Mouse (Mus musculus) gastrocnemius, postnatal 25 days (tissue): Measurements from ENCODE around the gene Selenom. TPM values are rescaled to one million over a fixed set of nuclear protein-coding genes. Genes with fewer than 3 reads are reported as not detected.

ENCODE experiments used
- DNase-seq: peaks from one replicate; pipeline ENCODE4 v3.0.0; 2022
- long read RNA-seq, 2 experiments: library from polyadenylated mRNA; stranded (forward); transcript quantifications; one replicate each; pipeline ENCODE4 v2.0.0; 2021
- total RNA-seq, 2 experiments: library from RNA; stranded (reverse); gene quantifications; 1 replicate in 1 of 2; 2 replicates in 1 of 2; pipeline ENCODE4 v1.2.3; 2021

The Selenom gene
- 10 to 100 TPM; 15.1 to 19.6 TPM for total RNA-seq
- long read RNA-seq, experiment 1, transcript Selenom-201 (5 exons, 707 nt): major isoform, 31 of 35 reads
- long read RNA-seq, experiment 1, partial matches to known transcripts: 0 of 35 reads
- long read RNA-seq, experiment 1, other reads (novel, unspliced or antisense): 3 of 35 reads
- long read RNA-seq, experiment 2, transcript Selenom-201 (5 exons, 707 nt): major isoform, 20 of 21 reads
- long read RNA-seq, experiment 2, partial matches to known transcripts: 0 of 21 reads
- long read RNA-seq, experiment 2, other reads (novel, unspliced or antisense): 1 of 21 reads

GRCm38 (mm10) chr11:3514529-3515054, at the start of gene Selenom:
Selenom (plus strand) TSS chr11:3514684.
- DNase-seq: peak; percentile 92

GRCm38 (mm10) chr11:3471448-3471850, 43.0 kb upstream of the Selenom start:
- no peak for DNase-seq

- peak; percentile 45 for DNase-seq
Observed at GRCm38 (mm10) chr11:3472484-3472883, 42.0 kb upstream of the Selenom start.

DNA sequence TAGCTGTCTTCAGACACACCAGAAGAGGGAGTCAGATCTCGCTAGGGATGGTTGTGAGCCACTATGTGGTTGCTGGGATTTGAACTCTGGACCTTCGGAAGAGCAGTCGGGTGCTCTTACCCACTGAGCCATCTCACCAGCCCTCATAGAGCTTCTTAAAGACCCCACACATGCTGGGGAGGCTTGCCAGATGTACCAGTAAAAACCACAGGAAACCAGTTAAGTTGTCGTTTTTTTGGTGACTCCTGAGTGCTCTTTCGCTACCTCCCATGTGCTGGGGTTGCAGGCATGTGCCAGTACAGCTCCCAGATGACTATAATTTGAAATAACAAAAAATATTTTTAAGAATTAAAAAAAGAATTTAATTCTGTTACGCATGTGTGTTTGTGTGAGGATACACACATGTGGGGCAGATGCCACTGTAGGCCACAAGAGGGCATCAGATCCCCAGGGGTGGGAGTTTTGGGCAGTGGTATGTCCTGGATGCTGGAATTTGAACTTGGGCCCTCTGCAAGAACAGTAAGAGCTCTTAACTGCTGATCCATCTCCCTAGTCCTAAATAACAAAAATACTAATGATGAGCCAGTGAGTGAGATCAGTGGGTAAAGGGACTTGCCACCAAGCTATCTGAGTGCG, 39.9 kb upstream of the Selenom start:
- DNase-seq: no peak

GRCm38 (mm10) chr11:3475489-3475888, 39.0 kb upstream of the Selenom start:
- DNase-seq: no peak

GRCm38 (mm10) chr11:3483980-3484642, 30.4 kb upstream of the Selenom start:
- no peak for DNase-seq

- no peak for DNase-seq
Observed at GRCm38 (mm10) chr11:3486349-3486748, 28.1 kb upstream of the Selenom start.

DNA sequence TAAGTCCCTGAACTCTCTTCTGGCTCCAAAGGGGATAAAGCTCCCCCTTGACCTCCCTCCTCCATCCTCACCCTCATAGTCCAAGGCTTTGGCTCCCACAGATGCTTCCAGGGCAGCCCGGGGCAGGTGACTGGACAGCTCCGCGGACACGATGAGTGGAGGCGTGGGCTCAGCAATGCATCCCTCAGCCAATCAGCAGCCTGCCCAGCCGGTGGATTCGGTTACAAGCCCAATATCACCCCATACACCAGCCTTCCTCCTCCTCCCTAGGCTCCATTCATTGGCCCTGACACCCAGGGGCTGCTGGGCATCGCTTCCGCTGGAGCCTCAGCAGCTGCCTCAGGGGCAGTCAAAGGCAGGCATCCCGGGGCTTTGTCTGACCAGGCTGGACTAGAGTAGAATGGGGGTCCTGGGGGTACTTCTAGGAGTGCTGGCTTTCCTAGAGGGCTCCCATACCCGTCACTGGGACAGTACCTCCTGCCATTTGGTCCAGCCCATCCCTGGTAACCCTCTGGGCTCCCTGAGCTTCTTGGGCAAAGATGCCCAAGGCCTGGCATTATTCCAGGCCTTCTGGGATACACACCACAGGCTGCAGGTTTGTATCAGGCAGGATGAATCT, 26.4 kb upstream of the Selenom start, which contains the start of gene Pla2g3:
Gene Pla2g3, plus strand, starts transcription at position 333 of the 619 bp plus-strand sequence.
- no peak for DNase-seq

DNA sequence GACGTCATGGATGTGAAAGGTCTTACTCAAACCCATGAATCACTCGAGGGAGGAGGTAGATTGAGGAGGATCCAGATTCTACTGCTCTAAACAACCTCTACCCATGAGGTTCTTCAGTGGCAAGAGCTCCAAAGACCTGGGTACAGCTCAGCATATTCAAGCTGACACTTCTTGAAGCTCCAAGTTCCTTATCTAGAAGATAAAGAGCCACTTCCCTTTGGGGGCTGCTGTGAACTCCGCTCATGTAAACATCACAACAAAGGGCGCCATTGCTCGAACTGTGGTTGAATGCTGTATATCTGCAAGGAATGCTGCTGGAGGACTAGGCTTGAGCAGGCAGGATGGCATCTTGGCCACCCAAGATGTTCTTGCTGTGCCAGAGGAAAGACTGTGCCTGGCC, 25.4 kb upstream of the Selenom start:
- no peak for DNase-seq

DNA sequence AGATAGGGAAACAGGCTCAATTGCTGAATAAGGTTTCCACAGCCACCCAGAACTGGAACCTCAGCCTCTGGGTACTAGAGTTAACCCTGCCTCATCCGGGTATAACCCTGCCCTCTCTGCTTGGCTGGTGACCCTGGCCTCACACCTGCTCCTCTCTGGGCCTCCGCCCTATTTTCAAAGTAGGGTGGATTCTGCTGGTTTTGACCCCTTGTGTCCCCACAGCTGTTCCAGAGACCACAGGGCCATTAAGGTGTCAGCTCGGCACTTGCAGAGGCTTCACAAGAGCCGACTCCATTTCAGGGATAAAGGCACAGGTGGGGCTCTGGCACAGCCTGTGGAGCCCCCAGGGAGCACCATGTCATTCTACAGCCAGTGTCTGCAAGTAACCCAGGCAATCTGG, 21.7 kb upstream of the Selenom start:
- no peak for DNase-seq

GRCm38 (mm10) chr11:3494857-3495256, 19.6 kb upstream of the Selenom start:
- DNase-seq: no peak

DNA sequence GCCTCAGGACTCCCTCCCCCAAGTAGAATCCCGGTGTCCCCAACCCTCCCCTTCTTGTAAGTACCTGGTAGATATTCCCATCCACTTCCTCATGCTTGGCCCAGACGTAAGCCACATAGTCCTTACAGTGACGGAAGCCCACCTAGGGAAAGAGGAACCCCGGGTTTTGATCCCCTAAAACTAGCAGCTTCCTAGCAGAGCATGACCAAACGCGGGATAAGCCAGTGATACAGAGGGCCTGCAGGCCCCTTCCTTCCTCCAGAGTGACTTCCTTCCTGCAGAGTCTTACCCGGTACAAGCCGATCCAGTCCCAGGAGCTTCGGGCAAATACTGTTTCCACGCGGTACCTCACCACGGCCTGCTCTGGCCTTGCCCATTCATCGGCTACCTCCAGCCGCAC, 19.0 kb upstream of the Selenom start:
- no peak for DNase-seq

GRCm38 (mm10) chr11:3496756-3497155, 17.7 kb upstream of the Selenom start:
- no peak for DNase-seq

DNA sequence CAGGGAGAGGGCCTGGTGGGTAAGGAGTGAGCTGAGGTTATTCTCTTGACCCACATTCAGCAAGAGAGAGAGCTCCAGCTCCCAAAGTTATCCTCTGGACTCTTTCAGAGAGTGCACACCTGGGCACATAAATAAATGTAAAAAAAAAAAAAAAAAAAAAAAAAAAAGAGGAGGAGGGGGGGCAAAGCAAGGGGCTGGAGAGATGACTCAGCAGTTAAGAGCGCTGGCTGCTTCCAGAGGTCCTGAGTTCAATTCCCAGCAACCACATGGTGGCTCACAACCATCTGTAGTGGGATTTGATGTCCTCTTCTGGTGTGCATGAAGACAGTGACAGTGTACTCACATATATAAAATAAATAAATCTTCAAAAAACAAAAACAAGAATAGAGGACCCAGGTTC, 17.2 kb upstream of the Selenom start:
- no peak for DNase-seq

DNA sequence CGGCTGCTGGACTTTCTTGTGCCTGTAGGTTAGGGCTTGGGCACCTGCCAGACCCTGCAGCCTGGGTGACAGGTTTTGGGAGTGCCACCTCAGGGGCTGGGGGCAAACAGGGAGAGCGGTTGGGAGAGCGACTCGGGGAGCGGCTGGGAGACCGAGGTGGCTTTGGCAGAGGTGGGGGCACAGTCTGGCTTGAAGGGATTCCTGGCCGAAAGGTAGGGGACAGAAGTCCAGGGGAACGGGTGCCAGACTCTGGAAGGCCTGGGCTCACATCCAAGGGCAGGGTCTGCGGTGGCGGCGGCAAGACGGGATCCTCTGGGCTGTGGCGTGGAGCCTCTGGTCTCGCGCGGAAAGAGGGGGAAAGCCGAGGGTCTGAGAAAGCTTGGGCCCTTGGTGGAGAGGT, 12.4 kb upstream of the Selenom start:
- DNase-seq: no peak

- no peak for DNase-seq
Observed at GRCm38 (mm10) chr11:3502459-3503072, 11.9 kb upstream of the Selenom start.

- DNase-seq: no peak
Observed at GRCm38 (mm10) chr11:3503755-3504693, 10.5 kb upstream of the Selenom start.

- no peak for DNase-seq
Observed at GRCm38 (mm10) chr11:3508226-3508625, 6.3 kb upstream of the Selenom start.

GRCm38 (mm10) chr11:3509181-3510085, 5.1 kb upstream of the Selenom start:
- DNase-seq: no peak

DNA sequence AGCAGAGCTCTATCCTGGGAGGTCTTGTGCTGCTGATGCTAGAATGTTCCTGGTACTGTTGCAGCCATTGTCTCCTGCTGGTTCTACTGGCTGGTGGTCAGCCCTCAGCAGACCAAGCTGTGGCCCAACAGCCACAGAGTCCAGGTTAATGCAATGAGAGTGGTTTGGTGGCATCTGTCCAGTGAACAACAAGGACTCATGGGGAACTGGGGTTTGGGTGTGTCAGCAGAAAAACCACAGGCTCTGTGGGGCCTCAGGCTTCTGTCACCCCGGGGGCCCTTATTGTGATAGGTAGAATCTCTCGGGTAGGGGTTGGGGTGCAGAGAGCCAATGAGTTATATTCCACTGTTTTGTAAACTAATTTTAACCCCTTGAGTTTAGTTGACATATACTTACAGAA, 4.2 kb upstream of the Selenom start:
- DNase-seq: no peak
